Mouse (Mus musculus) kidney, postnatal 4 days (tissue): ENCODE measurements around the gene Creb3l4.
A peak's percentile ranks its signal among the peaks of the same experiment; 100 is the strongest.
"Not testable (repeated sequence)": the region's sequence is repeated elsewhere in the genome, so short reads cannot be mapped to it uniquely, and the experiment has no call there.

ENCODE experiments used
- DNase-seq, 2 experiments: peaks; one replicate each; pipeline ENCODE4 v3.0.0; 2021; ENCODE audit warnings: mixed read lengths in 2 of 2

Gene Creb3l4

DNA sequence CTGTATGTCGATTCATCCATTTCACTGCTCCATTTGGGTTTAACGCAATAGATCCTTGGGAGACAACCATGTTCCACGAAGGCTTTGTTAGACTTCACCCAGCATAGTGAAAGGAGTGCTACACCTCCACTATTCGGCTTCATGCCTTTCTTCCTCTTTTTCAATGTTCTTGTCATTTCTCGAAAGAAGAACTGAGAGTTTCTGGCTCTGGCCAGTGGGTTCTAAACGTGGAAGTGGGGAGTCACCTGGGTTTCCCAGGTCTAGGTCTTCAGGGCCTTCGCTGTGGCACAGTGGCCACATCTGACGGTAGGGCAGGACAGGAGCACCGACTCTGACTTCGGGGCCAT is 21.3 kb upstream of the Creb3l4 start:
- DNase-seq, result no peak

DNA sequence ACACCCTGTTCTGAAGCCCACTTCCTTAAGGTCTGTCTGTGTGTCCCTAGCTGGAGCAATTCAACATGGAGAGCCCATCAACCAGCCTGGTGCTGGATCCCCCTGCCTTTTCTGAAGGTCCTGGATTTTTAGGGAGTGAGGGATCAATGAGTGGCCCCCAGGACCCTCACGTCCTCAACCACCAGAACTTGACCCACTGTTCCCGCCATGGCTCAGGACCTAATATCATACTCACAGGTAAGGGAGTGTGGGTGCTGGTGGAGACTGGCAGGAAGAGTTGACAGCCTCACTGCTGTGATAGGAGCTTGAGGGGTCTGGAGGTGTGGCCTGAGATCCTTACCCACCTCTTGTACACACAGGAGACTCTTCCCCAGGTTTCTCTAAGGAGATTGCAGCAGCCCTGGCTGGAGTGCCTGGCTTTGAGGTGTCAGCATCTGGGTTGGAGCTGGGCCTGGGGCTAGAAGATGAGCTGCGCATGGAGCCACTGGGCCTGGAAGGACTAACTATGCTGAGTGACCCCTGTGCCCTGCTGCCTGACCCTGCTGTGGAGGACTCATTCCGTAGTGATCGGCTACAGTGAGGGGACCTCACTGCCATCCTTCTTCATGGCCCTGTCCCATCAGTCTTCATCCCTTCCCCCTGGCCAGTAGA is 19.9 kb upstream of the Creb3l4 start:
- no peak for DNase-seq

DNA sequence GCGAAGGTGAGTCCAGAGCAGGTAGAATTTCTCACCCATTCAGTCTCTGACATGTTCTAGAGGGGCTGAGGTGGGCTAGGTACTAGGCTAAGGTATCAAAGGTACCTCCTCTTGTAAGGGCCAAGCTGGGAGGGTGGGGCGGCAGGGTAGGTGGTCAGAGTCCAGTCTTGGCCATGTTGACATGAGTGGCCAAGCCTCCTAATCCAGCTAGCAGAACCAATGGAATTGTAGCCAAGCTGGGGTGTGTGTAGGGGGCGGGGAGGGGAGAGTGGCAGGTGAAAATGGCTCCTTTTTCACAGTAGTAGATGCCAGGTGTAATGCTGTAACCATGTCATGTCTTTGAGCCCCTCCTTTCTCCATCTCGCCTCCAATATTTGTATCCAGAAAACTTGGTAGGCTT is 15.2 kb upstream of the Creb3l4 start:
- DNase-seq, result no peak

DNA sequence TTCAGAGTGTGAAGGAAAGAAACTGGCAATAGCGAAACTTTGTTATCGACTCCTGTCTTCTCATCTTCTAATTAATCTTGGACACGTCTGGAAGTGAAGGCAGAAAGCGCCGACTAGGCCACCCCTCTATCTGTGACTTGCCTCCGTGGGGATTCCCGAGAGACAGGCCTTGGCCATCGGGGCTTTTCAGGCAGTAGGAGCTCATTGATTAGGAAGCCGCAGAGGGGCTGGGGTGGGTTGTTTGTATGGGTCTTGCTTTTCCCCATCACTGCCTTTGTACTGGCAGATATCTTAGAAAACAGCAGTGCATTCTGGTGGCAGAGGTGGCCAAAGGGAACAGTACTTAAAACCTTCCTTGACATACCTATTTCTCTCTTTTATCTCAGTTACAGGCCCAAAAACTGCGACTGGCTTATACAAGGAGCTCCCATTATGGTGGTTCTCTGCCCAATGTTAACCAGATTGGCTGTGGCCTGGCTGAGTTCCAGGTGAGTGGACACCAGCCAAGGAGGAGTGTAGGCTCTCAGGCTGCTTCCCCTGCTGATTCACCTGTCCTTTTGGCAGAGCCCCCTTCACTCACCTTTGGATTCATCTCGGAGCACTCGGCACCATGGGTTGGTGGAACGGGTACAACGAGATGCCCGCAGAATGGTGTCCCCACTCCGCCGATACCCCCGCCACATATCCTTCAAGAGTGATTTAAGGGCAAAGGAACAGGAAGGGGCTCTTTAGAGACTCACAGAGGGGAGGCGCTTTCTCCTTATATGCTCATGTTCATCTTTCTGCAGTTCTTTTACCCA is 13.6 kb upstream of the Creb3l4 start:
- no peak for DNase-seq

DNA sequence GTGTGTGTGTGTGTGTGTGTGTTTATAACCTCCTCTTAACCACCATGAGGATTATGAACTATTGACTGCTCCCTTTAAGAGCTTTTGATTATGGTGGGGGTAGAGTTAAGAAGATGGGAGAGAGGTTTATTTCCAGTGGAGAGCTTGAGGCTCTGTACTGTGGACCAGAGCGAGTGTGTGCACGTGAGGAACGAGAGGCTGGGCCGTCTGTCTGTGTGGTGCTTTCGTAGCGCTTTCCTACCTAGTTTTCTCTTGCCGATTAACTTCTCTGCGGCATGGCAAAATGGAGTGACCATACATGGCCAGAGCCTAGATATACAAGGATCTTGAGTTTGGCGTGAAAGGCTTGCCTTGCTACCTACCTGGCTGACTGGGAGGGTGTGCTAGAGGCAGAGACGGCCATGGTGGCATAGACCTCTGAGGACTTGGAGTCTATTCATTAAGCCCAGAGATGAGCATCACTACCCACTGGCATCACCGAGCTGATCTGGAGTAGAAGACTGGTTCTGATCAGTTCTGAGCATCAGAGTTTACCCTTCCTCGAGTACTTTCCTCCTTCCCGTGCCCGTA is 12.6 kb upstream of the Creb3l4 start:
- DNase-seq, result no peak

DNA sequence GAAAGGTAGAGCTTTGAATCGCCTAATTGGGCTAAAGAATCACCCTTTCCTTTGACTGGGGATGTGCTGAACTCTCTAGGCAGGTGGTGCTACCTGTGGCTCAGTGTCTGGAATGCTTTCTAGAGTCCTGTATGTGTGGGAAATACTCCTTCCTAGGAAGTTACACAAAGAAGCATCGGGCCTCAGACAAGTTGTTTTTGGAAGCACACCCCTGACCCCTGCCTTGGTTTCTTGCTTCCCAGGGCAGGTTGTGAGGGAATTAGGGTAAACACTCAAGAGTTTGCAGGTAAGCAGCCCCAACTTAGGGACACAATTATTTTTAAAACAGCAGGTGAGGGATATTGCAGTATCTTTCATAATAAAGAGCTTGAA is 11.9 kb upstream of the Creb3l4 start:
- DNase-seq, result no peak

DNA sequence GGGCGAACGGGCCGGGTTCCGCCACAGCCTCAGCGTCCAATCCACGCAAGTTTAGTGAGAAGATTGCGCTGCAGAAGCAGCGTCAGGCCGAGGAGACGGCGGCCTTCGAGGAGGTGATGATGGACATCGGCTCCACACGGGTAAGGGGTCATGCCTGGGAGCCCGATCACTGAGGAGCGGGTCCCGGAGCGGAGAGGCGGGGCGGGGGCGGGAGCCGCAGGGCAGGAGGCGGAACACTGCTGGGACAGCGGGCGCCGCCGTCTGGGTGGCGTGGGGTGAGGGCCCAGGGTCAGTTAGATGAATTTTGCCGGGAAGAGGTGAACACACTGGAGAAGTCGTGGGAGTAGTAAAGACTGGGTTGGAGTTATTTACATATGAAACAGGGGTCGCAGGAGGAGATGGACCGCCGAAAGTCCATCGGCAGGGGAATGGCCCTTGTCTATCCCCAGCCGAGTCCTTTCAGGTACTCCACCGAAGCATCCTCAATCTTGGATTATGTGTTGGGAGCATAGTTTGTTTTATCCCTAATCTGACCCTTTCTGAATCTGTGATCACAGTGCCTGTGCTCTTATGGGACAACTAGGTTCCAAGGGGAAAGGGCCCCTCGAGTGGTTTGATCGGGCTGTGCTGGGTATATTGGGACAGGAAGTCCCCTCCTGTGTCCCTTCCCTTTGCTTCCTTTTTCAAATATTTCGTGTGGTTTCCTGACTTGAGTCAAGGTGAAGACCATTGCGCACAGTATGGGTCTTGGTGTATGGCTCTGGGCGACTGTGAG is 11.3 kb upstream of the Creb3l4 start:
- DNase-seq, result no peak

DNA sequence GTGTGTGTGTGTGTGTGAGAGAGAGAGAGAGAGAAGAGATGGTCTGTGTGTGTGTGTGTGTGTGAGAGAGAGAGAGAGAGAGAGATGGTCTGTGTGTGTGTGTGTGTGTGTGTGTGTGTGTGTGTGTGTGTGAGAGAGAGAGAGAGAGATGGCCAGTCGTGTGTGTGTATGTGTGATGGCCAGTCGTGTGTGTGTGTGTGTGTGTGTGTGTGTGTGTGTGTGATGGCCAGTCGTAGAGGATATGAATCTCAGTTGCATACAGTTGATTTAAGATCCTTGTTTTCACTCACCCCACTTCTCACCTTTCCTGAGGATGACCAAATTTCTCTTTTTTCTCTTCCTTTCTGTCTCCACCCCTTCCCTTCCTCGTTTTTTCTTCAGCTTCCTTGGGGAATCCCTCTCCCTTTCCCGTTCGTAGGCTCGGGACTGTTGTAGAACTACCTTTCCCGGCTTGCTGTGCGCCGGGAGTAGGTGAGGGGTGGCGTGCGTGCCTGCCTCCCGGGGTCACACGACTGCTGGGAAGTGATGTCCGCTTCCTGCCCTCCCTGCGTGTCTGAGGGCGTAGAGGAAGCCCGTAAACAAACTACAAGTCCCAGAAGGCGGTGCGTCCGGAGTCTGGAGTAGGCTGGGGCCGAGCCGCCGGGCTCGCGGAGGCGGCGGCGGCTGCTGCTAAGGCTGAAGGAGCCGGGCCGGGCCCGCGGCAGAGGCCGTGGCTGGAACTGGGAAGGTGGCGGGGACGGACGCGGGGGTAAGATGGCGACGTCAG is 10.5 kb upstream of the Creb3l4 start, which contains the start of gene Crtc2:
Gene Crtc2 (plus strand): TSS at position 511 of the 766 bp plus-strand sequence.
- DNase-seq, result peak; percentile 94 to 97

DNA sequence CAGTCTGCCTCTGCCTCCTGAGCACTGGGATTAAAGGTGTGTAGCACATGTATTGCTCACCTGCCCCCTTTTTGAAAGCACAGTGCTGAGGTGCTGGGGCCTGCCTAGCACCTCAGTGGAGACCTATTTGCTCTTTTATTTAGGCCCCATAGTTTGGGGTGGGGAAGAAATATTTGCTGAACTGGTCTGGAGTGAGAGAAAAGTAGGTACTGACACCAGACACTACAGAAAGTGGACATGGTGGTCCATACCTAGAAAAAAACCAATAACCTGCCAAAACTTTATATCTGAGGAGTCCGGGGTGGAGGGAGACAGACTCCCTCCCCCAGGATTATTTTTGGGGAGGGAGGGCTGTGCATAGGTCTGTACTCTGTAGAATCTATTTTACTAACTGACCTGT is 9.9 kb upstream of the Creb3l4 start:
- DNase-seq, result not testable (repeated sequence)

DNA sequence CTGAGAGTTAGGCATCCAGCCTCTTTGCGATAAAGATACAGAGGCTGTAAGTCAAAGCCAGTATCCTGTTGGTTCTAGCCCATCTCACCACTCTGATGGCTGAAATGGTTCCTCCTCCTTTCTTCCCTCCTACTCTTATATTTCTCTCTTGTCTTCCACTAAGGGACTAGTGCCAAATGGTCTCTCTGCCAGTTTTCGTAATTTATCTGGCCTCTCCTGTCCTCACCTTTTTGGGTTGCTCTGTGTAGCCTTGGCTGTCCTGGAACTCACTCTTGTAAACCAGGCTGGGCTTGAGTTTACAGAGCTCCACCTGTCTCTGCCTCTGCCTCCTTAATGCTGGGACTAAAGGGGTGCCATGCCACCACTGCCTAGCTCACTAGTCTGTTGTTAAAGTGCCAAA is 9.3 kb upstream of the Creb3l4 start:
- DNase-seq, result not testable (repeated sequence)

DNA sequence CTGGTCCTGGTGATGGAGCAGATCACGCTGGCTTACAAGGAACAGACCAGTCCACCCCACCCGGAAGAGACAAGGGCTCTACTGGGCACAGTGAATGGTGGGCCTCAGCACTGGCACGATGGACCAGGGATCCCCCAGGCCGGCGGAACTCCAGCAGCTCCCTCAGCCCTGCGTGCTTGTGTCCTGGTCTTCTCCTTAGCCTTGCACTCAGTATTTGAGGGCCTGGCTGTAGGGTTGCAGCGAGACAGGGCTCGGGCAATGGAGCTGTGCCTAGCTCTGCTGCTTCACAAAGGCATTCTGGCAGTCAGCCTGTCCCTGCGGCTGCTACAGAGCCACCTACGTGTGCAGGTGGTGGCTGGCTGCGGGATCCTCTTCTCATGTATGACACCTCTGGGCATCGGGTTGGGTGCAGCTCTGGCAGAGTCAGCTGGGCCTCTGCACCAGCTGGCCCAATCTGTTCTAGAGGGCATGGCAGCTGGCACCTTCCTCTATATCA is 8.5 kb upstream of the Creb3l4 start:
- not testable (repeated sequence) for DNase-seq

DNA sequence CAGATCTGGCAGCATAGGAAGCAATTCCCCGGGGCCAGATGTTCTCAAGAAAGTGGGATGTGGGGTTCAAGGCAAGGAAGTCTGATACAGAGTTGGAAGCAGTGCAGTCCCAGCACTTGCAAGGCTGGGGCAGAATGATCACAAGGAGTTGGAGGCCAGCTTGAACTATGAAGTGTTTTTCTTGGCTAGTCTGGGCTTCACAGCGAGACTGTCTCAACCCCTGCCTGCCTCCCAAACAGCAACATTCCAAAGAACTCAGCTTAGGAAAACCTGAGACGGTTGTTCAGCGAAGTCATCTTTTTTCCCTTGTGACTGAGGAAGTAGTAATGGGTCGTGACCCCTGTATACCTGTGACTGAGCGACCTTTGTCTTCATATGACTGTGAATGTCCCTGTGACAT is 7.5 kb upstream of the Creb3l4 start:
- DNase-seq, result no peak

DNA sequence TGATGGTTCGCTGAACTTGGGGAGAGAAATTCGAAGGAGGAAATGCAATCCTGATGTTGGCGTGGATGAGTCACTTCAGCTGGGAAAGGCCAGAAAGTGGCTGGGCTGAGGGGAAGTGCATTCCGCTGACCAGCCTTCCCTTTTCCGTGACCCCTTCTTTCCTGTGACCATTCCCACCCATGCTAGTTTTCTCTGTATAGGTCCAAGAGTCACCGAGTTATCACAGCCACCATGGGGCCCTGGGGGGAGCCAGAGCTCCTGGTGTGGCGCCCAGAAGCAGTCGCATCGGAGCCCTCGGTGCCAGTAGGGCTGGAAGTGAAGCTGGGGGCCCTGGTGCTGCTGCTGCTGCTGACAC is 5.4 kb upstream of the Creb3l4 start:
- peak; percentile 47 to 71 for DNase-seq

DNA sequence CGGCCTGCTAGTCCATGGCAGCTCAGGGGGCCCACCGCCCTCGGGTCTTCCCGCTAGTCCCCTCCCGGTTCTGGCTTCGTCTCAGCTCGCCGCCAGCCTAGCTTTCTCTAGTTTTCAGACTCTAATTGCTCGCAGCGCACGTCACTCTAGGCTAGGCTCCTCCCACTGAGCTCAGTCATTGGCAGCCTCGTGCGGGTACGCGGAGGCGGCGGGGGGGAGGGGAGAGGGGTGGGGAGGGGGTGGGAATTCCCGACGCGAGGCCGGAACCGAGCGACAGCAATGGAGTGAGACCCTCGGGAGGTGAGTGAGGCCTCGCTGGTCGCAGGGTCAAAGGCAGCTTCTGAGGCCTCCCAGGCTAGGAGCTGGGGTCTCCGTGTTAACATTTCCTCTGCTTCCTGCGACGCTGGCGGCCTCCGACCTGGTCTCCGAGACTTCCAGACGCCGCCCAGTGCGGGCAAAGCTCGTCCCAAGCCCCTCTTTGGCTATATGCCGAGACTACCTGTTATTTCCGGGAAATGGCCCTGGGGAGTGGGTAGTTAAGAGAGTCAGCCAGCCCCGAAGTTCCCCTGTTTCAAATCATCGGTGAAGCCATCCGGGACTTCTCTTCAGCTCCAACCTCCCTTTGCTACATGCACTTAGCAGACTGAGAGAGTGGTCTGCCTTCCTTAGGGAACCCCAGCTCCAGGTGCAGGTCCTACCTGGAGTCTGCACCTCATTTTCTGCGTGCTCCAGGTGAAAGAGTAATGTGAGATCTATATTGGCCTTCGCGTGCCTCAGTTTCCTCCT is 4.8 kb upstream of the Creb3l4 start, which contains the start of gene Slc39a1:
Gene Slc39a1 (plus strand): TSS at position 213 of the 786 bp plus-strand sequence.
- peak; percentile 95 to 97 for DNase-seq

DNA sequence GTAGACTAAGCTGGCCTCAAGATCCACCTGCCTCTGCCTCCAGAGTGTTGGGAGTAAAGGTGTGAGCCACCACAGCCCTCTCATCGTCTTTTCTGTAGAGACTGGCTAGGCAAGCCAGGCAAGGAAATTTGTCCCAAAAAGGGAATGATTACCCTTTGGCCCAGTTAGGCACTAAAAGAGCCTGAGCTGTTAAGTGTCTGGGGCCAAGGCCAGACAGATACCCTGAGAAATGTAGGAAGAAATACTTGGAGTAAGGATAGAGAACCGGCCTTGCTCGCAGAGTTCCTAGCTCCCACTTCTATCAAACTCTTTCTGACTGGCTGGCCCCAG is 4.3 kb upstream of the Creb3l4 start:
- no peak for DNase-seq

DNA sequence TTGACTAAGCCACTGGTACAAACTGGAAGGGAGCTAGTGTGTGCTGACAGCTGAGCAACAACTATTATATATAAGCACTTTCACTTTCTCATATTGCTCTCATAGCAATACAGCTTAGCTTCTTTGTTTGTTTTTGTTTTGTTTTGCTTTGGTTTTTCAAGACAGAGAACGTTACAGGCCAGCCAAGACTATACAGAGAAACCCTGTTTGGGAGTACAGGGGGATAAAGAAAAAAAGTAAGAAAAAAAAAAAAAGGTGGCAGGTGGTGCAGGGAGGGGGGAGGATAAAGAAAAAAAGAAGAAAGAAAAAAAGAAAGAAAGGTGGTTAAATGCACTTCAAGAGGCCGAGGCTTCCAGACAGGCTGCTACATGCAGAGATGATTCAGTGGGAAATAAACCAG is 2.1 kb upstream of the Creb3l4 start:
- no peak for DNase-seq

DNA sequence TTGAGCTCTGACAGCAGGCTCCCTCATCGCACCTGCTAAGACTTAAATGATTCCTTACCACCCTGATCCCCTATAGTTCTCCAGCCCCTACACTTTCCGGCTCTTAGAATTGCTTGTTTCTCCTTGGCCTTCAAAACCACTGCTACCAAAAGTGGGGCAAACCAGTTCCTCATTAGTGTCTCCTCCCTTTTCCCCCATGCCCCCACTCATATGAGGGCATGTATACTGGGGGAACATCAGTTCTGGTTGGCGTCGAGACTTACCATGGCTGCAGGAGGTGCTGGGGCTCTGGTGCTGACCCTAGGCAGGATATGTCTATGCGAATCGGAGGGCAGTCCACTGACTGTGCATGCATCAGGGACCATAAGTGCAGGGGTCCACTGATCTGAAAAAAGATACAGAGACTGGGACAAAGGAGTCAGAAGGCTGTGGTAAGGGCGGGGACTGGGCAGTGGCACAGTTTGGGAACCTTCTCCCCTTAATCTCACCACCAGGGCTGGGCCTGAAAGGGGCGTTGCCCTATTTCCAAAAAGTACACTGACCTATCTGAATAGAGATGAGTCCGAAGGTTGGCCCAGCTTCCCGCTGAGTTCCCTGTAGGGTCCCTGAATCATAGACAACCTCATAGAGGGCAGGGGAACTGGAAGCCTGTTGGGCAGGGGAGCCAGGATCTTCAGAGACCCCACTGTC is 1.5 kb downstream of the Creb3l4 start:
- no peak for DNase-seq

DNA sequence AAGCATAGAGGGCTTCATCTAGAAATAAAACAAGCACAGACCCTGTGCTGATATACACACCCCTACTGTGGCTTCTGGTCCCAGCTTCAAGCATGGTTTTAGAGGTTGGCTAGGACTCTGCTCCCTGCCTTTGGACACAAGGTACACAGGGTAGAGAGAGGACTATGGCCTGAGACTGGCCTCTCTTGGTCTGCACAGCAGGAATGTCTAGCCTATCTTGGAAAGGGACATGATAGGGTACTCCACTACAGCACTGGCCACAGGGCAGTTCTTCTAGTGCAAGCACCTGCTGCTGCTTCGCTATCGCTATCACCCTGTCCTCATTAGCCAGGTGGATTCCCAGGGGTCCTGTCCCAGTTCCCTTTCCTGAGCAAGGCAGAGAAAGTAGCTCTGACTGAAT is 2.1 kb downstream of the Creb3l4 start:
- no peak for DNase-seq

DNA sequence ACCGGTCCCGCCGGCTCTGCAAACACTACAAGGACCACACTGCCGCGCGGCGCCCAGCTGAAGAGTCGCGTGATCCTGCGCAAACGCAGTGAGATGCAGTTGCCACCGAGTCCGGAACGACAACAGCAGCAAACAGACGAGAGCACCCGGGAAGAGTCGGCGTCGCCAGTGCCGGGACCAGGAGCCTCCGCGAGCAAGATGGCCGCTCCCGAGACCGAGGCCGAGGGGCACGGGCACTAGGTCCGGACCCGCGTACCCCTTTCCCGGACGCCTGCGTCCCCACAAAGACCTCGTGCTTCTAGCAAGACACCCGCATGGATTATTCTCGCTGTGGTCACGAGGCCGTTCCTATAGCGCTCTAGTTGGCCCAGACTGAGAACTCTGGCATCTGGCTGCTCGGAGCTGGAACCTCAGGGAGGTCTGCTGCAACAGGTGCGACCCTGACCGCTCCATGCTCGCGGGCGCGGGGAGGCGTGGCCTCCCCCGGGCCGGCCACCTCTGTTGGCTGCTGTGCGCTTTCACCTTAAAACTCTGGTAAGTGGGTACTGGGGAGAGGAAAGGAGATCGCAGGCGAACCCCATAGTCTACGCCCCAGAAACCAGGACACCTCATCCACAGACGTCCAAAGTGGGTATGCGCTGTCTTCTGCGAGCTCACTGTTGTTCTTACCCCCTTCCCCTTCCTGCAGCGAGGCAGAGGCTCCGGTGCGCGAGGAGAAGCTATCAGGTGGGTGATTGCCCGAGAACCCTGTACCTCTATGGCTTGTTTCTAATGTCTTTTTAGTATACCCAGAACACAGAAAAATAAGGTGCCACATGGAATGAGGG is 11.6 kb downstream of the Creb3l4 start, which contains the start of gene Jtb:
Gene Jtb (plus strand): TSS at position 91 of the 827 bp plus-strand sequence.
- DNase-seq, result peak; percentile 93 to 96

DNA sequence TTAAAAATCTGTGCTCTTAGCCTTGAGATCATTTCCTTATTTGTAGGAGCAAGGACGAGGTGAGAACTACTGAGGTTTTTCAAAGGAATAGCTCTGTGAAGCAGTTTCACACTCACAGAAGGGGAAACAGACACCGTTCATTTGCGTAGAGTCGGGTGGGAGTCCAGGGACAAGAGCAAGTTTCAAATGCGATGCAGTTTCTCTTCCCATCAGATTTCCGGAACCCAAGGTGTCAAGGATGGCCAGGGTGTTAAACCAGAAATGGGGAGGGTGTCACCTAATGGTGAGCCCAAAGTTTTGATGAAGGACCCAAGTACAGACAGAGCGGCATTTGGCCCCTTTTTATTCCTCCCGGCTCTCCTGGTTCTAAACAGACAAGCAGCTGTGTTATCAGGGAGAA is 12.2 kb downstream of the Creb3l4 start:
- no peak for DNase-seq
